Mouse (Mus musculus) heart, adult 9 months (tissue): Measurements from ENCODE around the gene Mkln1.
A peak's percentile ranks its signal among the peaks of the same experiment; 100 is the strongest.

Experiments used
- DNase-seq, 2 experiments: peaks; one replicate each; pipeline ENCODE4 v3.0.0; 2022; ENCODE audit warnings: low spot score in 2 of 2

Gene Mkln1

DNA sequence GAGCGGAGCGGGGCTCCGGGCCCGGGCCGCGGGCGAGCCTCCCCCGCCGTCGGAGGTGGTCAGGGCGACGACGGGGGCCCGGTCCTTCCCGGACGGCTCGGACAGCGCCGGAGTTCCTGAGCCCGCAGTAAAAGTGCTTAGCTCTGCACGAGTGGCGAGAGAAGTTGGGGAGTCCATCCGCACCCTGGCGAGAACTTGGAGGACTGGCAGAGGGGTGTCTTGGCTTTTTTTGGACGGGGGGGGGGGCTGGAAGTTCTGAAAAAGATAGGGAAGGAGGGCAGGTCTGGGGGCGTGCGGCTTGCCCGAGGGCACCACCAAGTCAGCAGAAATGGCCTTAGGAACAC lies 643 bp downstream of the Mkln1 start:
- no peak for DNase-seq

DNA sequence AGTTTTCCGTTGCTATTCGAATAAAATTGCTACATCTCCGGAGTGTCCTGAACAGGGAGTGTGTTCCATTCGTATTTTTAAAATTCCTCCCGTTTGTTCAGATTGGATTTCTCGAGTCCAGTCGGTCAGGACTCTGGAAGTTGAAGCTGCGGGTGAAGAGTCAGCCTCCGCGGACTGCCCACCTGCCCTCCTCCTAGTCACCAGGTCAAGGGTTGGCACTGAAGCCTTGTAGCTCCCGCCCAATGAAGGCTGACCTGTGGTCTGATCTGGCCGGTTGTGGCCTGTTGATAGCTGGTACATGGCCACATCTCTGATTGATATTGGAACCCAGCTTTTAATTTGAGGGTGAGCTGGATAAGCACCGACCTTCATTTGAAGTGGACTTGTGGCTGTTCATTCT lies 1.0 kb downstream of the Mkln1 start:
- DNase-seq, result no peak

DNA sequence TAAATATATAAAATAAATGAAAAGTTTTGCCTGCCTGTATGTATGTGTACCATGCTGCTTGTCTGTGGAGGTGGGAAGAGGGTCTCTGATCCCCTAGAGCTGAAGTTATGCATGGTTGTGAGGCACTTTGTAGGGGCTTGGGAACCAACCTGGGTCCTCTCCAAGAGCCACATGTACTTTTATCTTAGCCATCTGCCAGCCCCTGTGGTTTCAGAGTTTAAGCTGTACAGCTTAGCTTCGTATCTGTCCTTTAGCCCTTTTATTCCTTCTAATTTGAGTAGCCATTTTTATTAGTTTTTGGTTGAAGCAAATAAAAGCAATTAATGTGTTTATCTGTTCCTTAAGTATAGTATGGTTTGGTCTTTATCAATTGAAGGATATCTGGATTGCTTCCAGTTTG lies 12.5 kb downstream of the Mkln1 start:
- DNase-seq, result no peak

DNA sequence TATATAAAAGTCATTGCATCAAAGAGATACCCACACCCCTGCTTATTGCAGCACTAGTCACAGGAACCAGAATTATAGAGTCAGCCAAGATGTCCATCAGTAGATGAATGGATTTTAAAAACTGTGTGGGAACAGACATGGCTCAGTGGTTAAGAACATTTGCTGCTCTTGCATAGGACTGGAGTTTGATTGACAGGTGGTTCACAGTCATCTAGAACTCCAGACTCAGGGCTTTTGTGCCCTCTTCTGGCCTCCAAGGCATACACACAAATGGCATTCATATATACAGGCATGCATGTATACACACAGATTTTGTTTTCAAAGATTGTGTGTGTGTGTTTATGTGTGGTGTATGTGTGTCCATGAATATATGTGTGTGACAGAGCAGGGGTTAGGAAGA lies 14.0 kb downstream of the Mkln1 start:
- peak in 1 of 2 experiments; percentile 25 for DNase-seq

DNA sequence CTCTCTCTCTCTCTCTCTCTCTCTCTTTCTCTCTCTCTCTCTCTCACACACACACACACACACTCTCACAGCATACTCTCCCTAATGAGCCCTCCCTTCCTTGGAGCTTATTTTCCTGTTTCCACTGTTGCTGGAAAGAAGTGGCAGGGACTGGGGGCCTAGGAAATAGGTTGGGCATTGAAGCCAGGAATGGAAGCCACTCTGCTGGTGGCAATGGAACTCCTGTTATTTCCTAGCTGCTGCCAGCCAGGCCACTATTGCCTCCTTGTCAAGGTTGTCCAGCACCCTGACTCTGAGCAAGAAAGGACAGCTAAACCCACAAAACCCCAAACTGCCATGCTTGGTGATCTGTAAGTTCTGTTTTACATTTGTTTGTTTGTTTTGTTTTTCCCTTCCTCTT lies 15.0 kb downstream of the Mkln1 start:
- DNase-seq, result no peak

DNA sequence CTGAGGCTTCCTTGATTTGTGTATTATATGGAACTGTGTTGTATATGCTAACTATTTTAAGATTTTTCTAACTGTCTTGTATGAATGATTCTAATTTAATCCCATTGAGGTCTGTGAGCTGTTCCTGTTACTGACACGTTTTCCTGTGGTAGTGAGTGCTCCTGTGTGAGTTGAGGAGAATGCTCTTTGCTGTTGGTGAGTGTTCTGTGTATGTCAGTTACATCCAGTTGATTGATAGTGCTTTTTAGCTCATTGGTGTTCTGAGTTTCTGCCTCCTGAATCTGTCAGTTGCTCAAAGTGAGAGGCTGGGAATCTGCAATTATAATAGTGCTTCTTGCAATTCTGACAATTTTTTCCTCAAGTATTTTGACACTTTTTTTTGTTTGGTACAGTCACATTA lies 15.8 kb downstream of the Mkln1 start:
- no peak for DNase-seq

DNA sequence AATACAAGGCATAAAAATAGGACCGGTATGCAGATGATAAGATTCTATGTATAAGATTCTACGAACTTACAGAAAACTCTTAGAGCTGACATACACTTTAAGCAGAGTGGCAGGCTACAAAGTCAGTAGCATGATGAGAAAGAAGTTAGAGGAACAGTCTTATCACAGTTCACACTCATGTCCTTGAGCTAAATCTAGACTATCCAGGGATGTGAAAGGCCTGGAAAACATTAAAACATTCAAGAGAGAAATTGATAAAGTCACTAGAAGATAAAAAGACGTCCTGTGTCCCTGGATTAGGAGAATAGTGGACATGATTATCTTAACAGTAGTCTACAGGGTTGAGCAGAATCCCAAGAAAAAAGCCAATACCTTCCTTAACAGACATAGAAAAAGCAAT lies 26.9 kb downstream of the Mkln1 start:
- no peak for DNase-seq

DNA sequence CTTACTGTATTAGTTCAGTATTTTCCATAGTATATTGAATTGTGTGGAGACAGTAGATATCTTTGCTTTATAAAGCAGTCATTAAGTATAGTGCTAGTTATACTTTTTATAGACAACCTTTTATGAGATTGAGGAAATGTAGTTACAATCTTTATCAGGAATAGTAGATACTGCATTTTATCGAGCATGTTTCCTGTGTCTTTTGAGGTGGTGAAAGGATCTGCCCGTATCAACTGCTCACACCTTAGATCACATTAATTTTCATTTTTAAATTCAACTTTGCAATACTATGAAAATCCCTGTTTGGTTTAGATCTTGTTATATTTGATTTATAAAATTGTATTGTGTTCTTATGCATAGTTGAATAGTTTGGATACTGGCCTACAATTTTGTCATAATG lies 38.7 kb downstream of the Mkln1 start:
- DNase-seq, result no peak

DNA sequence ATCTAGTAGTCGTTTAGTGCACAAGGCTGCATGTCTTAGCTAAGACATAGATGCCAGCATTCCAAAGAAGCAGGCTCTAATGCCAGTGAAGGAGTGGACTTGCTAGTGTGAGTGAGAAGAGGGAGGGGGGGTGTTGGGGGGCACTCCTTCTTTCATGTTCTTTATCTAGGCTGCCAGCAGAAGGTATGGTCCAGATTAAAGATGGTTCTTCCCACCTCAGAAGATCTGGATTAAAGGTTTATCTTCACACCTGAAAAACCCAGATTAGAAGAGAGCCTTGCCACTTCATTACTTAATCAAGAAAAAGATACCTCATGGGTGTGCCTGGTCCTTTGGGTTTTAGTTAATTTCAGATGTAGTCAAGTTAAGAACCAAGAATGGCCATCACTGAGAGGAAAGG lies 46.7 kb downstream of the Mkln1 start:
- DNase-seq, result no peak

DNA sequence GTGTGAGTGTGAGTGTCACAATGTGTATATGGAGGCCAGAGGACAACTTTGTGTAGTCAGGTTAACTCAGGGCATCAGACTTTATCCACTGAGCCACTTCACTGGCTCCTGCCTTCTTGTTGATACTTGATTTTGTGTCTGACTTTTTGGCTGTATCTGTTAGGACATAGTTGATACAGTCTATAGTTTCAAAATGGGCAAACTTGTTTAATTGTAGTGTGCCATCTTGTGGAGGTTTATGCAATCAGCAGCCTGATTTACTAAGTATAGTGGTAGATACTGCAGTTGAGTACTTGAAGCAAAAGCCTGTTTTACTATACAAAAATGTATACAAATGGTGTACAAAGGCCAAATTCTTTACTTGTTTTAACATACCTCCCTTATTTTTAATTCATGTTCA lies 55.2 kb downstream of the Mkln1 start:
- DNase-seq, result peak; percentile 27 to 51

DNA sequence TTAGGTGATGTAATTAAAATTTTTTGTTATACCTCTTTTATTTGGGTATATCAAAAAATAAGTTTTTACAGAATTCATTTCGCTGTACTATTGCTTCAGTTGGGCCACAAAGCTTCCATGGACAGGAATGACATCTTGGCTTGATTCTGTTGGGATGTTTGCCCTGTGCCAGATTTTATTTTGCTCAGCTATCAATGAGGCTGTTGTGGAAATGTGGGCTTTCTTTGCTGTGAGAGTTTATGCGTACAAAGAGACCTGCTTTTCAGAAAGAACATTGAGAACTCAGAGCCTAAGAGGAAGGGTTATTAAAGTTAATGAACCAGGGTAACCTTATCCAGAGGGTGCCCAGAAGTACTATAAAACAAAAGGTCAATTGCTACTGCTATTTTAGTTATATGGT lies 56.8 kb downstream of the Mkln1 start:
- DNase-seq, result no peak

DNA sequence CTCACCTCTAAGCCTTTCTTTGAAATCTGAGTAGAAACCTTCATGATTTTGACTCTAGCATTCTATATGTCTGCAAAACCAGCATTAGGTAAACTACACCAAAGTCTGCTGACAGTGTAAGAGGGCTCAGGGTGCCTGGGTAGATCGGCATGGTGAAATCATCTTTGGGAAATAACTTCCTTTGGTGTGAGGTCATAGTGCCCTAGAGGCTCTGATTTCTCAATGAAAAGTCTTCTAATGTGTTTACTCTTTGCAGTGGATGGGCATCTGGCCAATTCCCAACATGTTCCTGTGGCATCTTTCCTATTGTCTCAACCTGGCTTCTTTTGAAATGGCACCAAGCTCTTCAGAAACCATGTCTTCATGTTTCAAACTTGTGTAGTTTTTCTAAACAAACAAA lies 58.5 kb downstream of the Mkln1 start:
- no peak for DNase-seq

DNA sequence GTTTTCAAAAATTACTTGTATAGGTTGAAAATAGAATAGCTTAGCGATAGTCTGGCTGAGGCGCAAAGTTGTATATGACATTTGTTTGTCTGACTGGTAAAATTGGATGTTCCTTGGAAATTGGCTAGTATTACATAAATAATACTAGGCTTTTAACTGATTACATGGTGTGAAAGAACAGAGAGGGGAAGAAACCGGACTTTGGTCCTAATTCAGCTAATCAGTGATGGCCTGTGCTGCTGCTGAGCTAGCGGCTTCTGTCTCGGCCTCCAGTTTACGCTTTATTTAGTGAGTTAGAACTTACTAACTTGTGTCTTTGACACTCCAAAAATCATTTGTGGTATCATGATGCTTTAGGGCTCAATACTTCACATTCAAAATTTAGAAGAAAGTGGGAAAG lies 70.9 kb downstream of the Mkln1 start:
- no peak for DNase-seq

DNA sequence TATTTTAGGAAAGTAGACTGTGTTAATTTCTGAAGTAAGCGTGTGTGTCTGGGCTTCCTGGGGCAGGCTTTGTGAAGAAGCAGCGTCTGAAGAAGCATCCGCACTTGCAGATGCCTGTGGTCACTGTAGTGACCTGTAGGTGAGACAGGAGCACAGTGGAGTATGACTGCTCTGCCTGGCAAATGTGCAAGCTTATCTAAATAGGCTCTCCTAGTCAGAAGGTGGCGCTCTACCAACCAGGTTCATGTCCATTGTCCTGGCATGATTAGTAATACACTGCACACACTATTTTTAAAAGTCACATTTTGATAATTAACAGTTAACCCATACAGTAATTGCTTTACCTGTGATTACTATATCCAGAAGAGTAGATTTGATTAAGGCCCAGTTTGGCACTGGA lies 79.7 kb downstream of the Mkln1 start:
- no peak for DNase-seq

DNA sequence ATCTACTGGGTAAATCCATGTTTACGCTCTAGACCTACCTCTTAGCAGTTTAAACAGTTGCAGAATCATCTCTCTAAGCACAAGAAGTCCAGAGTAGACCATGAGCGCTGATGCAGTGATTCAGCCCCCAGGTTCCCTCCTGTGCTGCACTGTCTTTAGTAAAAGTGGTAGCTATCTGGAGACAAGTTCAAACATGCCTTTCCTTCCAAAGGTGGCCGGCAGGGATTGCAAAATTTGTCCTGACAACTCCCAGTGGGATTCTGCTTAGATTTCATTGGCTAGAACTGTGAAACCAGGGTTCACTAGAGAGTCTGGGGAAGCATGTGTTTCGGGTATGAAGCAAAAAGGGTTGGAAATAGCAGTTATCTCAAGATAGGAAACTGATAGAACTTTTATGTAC lies 81.5 kb downstream of the Mkln1 start:
- no peak for DNase-seq

DNA sequence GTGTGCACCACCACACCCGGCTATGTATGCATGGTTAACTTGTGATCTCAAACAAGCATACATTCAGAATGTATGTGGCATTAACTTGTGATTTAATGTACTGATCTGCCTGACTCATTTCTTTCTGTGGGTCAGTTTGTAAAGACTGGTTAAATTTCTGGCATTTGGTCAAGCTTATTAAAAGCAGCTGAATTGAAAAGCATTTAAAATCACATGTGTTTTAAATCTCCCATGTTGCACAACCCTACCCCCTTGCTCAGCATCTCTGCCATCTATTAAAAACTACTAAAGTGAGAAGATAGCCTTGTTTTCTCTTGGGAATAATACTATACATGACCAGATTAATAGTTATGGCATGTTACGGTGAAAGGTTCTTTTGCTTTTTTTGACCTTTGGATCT lies 88.1 kb downstream of the Mkln1 start:
- no peak for DNase-seq

DNA sequence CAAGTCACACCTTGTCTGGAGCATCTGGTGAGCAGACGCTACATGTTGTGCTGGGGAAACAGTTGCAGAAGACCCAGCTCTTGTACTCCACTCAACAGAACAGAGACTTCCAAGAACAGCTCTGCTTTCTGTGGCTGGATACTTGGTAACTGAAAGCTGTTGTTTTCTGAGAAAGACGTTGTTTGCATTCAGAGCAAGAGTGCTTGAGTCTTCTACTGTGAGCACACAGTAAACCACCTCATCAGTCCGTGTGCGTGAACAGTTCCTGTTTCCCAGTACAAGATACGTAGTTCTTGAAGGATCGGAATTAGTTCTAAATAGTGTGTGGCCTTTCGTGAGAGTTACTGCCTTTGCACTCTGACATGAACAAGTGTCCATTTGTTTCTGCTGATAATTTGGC lies 91.4 kb downstream of the Mkln1 start:
- no peak for DNase-seq

DNA sequence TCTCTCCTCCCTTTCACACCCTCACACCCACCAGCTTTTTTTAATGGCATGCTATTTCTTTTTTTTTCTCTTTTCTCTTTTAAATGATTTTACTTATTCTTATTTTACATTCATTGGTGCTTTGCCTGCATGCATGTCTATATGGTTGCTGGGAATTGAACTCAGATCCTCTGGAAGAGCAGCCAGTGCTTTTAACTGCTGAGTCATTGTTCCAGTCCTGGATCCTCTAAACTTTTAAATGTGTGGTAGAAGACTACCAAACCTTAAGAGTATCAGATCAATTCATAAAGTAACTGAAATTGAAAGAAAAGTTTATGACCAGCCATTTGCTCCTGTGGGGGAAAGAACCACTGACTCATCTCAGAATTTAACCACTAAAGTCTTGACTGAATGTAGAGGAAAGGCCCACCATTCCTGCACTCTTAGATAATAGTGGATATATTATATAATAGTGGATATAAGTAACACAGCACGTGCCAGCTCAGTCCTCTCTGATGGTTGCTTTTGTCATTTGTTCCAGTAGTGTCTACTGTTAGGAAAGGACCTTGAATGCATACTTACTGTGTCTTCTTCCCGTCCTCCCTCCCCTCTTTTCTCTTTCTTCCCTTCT lies 96.7 kb downstream of the Mkln1 start:
- DNase-seq, result no peak

DNA sequence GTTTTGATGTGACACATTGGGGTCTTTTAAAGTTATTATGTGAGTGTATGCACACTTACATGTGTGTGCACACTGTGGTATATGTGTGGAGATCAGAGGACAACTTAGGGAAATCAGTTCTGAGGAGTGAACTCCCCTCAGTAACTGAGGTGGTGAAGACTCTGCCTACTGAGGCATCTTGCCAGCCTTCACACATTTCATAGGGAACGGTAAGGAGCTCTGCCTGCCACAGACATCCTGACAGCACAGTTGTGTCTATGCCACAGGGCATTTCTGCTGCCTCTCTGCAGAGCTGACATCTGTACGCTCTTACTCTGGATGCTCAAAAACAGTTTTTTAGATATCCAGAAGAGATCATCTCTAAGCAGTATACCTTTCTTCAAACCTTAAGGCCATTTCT lies 97.7 kb downstream of the Mkln1 start:
- no peak for DNase-seq

DNA sequence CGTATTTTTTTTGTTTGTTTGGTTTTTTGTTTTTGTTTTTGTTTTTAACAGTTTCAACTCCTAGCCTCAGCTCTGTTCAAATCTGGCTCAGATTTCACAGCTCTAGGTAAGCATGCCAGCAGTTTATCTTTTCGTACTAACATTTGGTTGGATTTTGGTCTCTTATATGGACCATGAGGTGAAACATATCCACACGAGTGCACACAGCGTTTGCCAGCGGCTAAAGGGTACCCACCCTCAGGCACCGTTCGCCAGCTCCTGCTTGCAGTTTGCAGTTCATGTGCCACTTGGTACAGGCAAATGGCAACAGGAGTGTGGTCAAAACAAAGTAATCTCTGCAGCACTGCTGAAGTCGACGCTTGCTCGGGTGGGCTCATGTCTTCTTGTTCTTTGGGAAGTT lies 101.3 kb downstream of the Mkln1 start:
- DNase-seq, result no peak

DNA sequence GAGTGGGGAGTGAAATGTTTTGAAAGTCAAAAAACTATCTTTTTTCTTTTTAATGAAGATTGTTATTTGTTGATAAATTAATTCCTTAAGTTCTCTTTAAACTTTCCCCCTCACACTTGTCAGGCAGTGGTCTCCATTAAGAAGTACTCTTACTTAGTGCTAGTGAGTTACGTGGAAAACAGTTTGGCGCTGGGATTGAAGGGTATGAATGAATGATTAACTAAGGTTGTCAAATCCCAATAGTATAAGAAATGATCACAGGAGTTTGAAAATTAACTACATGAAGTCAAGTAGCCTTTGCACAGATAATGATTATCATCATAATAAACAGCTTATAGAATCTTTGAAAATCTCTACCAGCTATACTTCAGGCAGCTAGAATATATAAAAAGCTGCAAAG lies 101.7 kb downstream of the Mkln1 start:
- DNase-seq, result no peak

DNA sequence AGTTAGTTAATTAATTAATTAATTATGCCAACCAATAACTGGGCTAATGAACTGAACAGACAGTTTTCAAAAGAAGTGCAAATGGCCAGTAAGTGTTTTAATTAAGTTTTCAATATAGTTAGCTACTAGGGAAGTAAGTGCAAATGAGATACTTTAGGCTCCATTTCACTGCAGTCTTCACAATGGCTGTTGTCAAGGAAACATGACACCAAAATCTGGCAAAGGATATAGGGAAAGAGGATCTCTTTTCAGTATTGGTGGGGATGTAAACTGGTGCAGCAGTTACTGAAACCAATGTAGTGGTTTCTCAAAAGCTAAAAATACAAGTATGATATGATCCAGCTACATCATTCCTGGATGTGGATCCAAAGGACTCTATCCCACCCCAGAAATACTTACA lies 102.2 kb downstream of the Mkln1 start:
- no peak for DNase-seq

DNA sequence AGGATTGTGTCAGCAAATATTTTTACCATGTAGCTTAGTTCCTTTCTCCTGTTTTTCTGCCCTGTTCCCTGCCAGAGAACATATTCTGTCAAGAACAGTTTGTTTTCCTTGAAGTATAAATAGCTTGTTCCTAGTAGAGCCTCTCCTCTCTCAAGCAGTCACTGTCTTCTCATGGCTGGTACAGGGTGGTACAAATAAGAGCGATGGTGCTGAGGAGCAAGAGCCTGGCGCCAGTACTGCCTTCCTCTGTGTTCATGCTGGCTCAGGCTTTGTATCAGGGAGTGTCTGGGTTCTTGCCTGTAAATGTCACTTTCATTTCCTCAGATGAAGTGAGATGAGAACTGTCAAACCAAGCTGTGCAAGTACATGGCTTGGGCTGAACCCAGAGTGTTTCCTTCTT lies 104.1 kb downstream of the Mkln1 start:
- no peak for DNase-seq

DNA sequence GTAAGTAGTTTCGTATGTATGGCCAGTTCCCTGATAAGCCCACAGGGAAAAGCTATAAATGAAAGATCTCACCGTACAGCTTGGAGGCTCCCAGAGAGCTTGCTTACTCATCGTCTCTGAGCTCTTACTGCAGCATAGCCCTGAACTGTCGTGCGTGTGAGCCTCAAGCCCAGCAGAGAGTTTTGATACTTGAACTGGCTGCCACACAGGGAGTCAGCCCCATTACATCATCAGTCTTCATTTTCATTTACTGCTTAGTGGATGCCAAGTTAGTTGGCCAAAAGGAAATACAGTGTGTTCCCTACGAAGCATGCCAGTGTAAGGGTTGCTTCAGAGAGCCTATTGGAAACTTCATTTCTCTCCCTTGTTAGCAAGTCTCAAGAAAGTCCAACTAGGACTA lies 115.2 kb downstream of the Mkln1 start:
- DNase-seq, result no peak
